In genomic region chr2:28525219-28525942, GRCm38 (mm10) we compare ENCODE assay signal across 8 mouse cellular contexts. TPM values are rescaled to one million over a fixed set of nuclear protein-coding genes. Genes with fewer than 3 reads are reported as not detected.
DNase-seq lines count a peak whose midpoint lies in the region; ATAC-seq and TF ChIP-seq lines count a peak whose summit lies in the region.

No protein-coding gene starts in this region.

- no peak for TF ChIP-seq CTCF in forebrain, postnatal 0 days (IDR thresholded peaks at IDR 0.05; ENCODE audit: low read depth)

- peak; percentile 21; the same call in 1 of the 2 replicates for ATAC-seq in forebrain, postnatal 0 days
- peak; percentile 82 for ATAC-seq in hindbrain, embryonic 12.5 days (ENCODE audit: low FRiP score)
- peak; percentile 23; the same call in 1 of the 2 replicates for ATAC-seq in limb, embryonic 12.5 days (ENCODE audit: insufficient number of reproducible peaks, insufficient read depth, low FRiP score, low TSS enrichment, low read depth)

- no peak overlapping the region for H3K4me2 ChIP-seq in forebrain, postnatal 0 days (ENCODE audit: low read depth)
- H3K4me2 ChIP-seq in hindbrain, embryonic 12.5 days (replicated peaks): peak overlapping the region; percentile 29
- peak overlapping the region; percentile 17; the same call in 1 of the 2 replicates for H3K4me2 ChIP-seq in limb, embryonic 12.5 days

- 18% methylated on average over 11 of the region's 11 CpGs for WGBS in forebrain, postnatal 0 days
- 12% methylated on average over 11 of the region's 11 CpGs for WGBS in hindbrain, embryonic 12.5 days
- WGBS in limb, embryonic 12.5 days: 16% methylated on average over 11 of the region's 11 CpGs
- WGBS in midbrain, embryonic 10.5 days: 16% methylated on average over 11 of the region's 11 CpGs

- H3K36me3 ChIP-seq in forebrain, postnatal 0 days (ENCODE audit: insufficient read depth): peaks cover 9% of the 10 kb centered on the region; the same call in 1 of the 2 replicates
- H3K36me3 ChIP-seq in hindbrain, embryonic 12.5 days: no peaks in the 10 kb centered on the region
- H3K36me3 ChIP-seq in limb, embryonic 12.5 days: peaks cover 10% of the 10 kb centered on the region; the same call in 1 of the 2 replicates
- H3K36me3 ChIP-seq in midbrain, embryonic 10.5 days: peaks cover 9% of the 10 kb centered on the region

- H3K9ac ChIP-seq in forebrain, postnatal 0 days: peak overlapping the region; percentile 15; the same call in 1 of the 2 replicates
- H3K9ac ChIP-seq in hindbrain, embryonic 12.5 days: peak overlapping the region; percentile 44
- no peak overlapping the region; the same call in 1 of the 2 replicates for H3K9ac ChIP-seq in limb, embryonic 12.5 days (replicated peaks)

- peak; percentile 60 for DNase-seq in ovary, adult 18-20 months (ENCODE audit: low spot score)
- no peak for DNase-seq in ovary, postnatal 10 days (ENCODE audit: low spot score)
- peak; percentile 67 for DNase-seq in cerebellum, adult 11 months
- no peak for DNase-seq in forebrain, postnatal 0 days
- peak; percentile 81 for DNase-seq in midbrain, embryonic 10.5 days (ENCODE audit: low spot score)
- peak; percentile 82 for DNase-seq in yolk sac, embryonic 10.5 days (ENCODE audit: low spot score)

- H3K4me3 ChIP-seq in forebrain, postnatal 0 days (ENCODE audit: low read depth, low read length): no peak overlapping the region
- no peak overlapping the region for H3K4me3 ChIP-seq in hindbrain, embryonic 12.5 days
- no peak overlapping the region for H3K4me3 ChIP-seq in limb, embryonic 12.5 days (replicated peaks)
- H3K4me3 ChIP-seq in midbrain, embryonic 10.5 days: peak overlapping the region; percentile 18; the same call in 1 of the 2 replicates

- no peaks in the 10 kb centered on the region for H3K27me3 ChIP-seq in forebrain, postnatal 0 days (ENCODE audit: insufficient read depth, low read length)
- H3K27me3 ChIP-seq in hindbrain, embryonic 12.5 days: no peaks in the 10 kb centered on the region
- H3K27me3 ChIP-seq in limb, embryonic 12.5 days: no peaks in the 10 kb centered on the region
- H3K27me3 ChIP-seq in midbrain, embryonic 10.5 days (ENCODE audit: low read depth, poor library complexity, severe bottlenecking): no peaks in the 10 kb centered on the region

- peak overlapping the region; percentile 15; the same call in 1 of the 2 replicates for H3K27ac ChIP-seq in forebrain, postnatal 0 days (ENCODE audit: low read depth, low read length)
- H3K27ac ChIP-seq in hindbrain, embryonic 12.5 days: peak overlapping the region; percentile 92
- H3K27ac ChIP-seq in limb, embryonic 12.5 days: peak overlapping the region; percentile 79
- peak overlapping the region; percentile 81 for H3K27ac ChIP-seq in midbrain, embryonic 10.5 days (replicated peaks)

- H3K4me1 ChIP-seq in forebrain, postnatal 0 days (ENCODE audit: insufficient read depth): peaks cover 10% of the 10 kb centered on the region; the same call in 1 of the 2 replicates
- H3K4me1 ChIP-seq in hindbrain, embryonic 12.5 days: peaks cover 79% of the 10 kb centered on the region
- H3K4me1 ChIP-seq in limb, embryonic 12.5 days (replicated peaks): peaks cover 73% of the 10 kb centered on the region
- peaks cover 76% of the 10 kb centered on the region for H3K4me1 ChIP-seq in midbrain, embryonic 10.5 days

- no peaks in the 10 kb centered on the region for H3K9me3 ChIP-seq in forebrain, postnatal 0 days (ENCODE audit: low read length)
- no peaks in the 10 kb centered on the region for H3K9me3 ChIP-seq in hindbrain, embryonic 12.5 days (replicated peaks)
- H3K9me3 ChIP-seq in limb, embryonic 12.5 days: no peaks in the 10 kb centered on the region
- no peaks in the 10 kb centered on the region for H3K9me3 ChIP-seq in midbrain, embryonic 10.5 days (replicated peaks)

RNA-seq across cellular contexts. Expression of gene Ralgds, which starts 12.5 kb away (rescaled TPM):
- 176 and 197 TPM in 2 replicates for total RNA-seq in forebrain, postnatal 0 days (2014; rRNA removed)
- 65.3 and 76.8 TPM in 2 replicates for polyA plus RNA-seq in forebrain, postnatal 0 days (2015; fragmentation: Nextera tagmentation; extraction: Ambion mirVana)
- 96.7 and 108 TPM in 2 replicates for polyA plus RNA-seq in hindbrain, embryonic 12.5 days (2016; fragmentation: Nextera tagmentation; extraction: Ambion mirVana)
- 42.7 and 54.7 TPM in 2 replicates for polyA plus RNA-seq in limb, embryonic 12.5 days (2016; fragmentation: Nextera tagmentation; extraction: Ambion mirVana)
- polyA plus RNA-seq in midbrain, embryonic 10.5 days (2016; fragmentation: Nextera tagmentation; extraction: Ambion mirVana): 31.5 and 45.6 TPM in 2 replicates

RNA-seq across cellular contexts. Expression of gene Gm10134, which starts 19.5 kb away (rescaled TPM):
- not detected in 2 replicates for total RNA-seq in forebrain, postnatal 0 days (2014; rRNA removed)
- polyA plus RNA-seq in forebrain, postnatal 0 days (2015; fragmentation: Nextera tagmentation; extraction: Ambion mirVana): 1.8 and 2.3 TPM in 2 replicates
- polyA plus RNA-seq in hindbrain, embryonic 12.5 days (2016; fragmentation: Nextera tagmentation; extraction: Ambion mirVana): 1.8 and 2.8 TPM in 2 replicates
- polyA plus RNA-seq in limb, embryonic 12.5 days (2016; fragmentation: Nextera tagmentation; extraction: Ambion mirVana): 0.69 and 0.89 TPM in 2 replicates
- 0.49 TPM in 1 of 2 replicates, not detected in the other for polyA plus RNA-seq in midbrain, embryonic 10.5 days (2016; fragmentation: Nextera tagmentation; extraction: Ambion mirVana)

RNA-seq across cellular contexts. Expression of gene Gbgt1, which starts 28.7 kb away (rescaled TPM):
- total RNA-seq in forebrain, postnatal 0 days (2014; rRNA removed): 1.5 and 4.9 TPM in 2 replicates
- 0.47 and 0.54 TPM in 2 replicates for polyA plus RNA-seq in forebrain, postnatal 0 days (2015; fragmentation: Nextera tagmentation; extraction: Ambion mirVana)
- polyA plus RNA-seq in hindbrain, embryonic 12.5 days (2016; fragmentation: Nextera tagmentation; extraction: Ambion mirVana): 0.67 and 0.72 TPM in 2 replicates
- 0.25 TPM in 1 of 2 replicates, not detected in the other for polyA plus RNA-seq in limb, embryonic 12.5 days (2016; fragmentation: Nextera tagmentation; extraction: Ambion mirVana)
- not detected in 2 replicates for polyA plus RNA-seq in midbrain, embryonic 10.5 days (2016; fragmentation: Nextera tagmentation; extraction: Ambion mirVana)

RNA-seq across cellular contexts. Expression of gene Cel, which starts 37.8 kb away (rescaled TPM):
- not detected in 2 replicates for total RNA-seq in forebrain, postnatal 0 days (2014; rRNA removed)
- not detected in 2 replicates for polyA plus RNA-seq in forebrain, postnatal 0 days (2015; fragmentation: Nextera tagmentation; extraction: Ambion mirVana)
- not detected in 2 replicates for polyA plus RNA-seq in hindbrain, embryonic 12.5 days (2016; fragmentation: Nextera tagmentation; extraction: Ambion mirVana)
- polyA plus RNA-seq in limb, embryonic 12.5 days (2016; fragmentation: Nextera tagmentation; extraction: Ambion mirVana): not detected in 2 replicates
- polyA plus RNA-seq in midbrain, embryonic 10.5 days (2016; fragmentation: Nextera tagmentation; extraction: Ambion mirVana): not detected in 2 replicates

RNA-seq across cellular contexts. Expression of gene Mrps2, which starts 57.5 kb away (rescaled TPM):
- total RNA-seq in forebrain, postnatal 0 days (2014; rRNA removed): 25.4 and 33.4 TPM in 2 replicates
- 39.8 and 42.6 TPM in 2 replicates for polyA plus RNA-seq in forebrain, postnatal 0 days (2015; fragmentation: Nextera tagmentation; extraction: Ambion mirVana)
- 52.5 and 54.3 TPM in 2 replicates for polyA plus RNA-seq in hindbrain, embryonic 12.5 days (2016; fragmentation: Nextera tagmentation; extraction: Ambion mirVana)
- 58.7 and 66.4 TPM in 2 replicates for polyA plus RNA-seq in limb, embryonic 12.5 days (2016; fragmentation: Nextera tagmentation; extraction: Ambion mirVana)
- polyA plus RNA-seq in midbrain, embryonic 10.5 days (2016; fragmentation: Nextera tagmentation; extraction: Ambion mirVana): 61.4 and 67.8 TPM in 2 replicates

Comparison
In these comparisons a context has a peak if more than half of its experiments do, and no peak if none do; other contexts are left out.
1. DNase-seq: peak in ovary, adult 18-20 months (single experiment), cerebellum, adult 11 months (single experiment), midbrain, embryonic 10.5 days (single experiment) and yolk sac, embryonic 10.5 days (single experiment); none in ovary, postnatal 10 days (single experiment) and forebrain, postnatal 0 days (single experiment).
2. ATAC-seq: peak in every context shown above with its lines; median percentile 82 in hindbrain, embryonic 12.5 days; 23 in limb, embryonic 12.5 days; 21 in forebrain, postnatal 0 days.
3. H3K27ac ChIP-seq: peak in every context shown above with its lines; median percentile 92 in hindbrain, embryonic 12.5 days; 81 in midbrain, embryonic 10.5 days; 79 in limb, embryonic 12.5 days; 15 in forebrain, postnatal 0 days.